Mouse (Mus musculus) 416B (cell line): ENCODE measurements at regions not wholly inside any gene's neighbourhood (a gene's known extent, or its start where the extent isn't known, plus 50 kb on each side); places are given as distances from the start of the nearest gene placed in this dataset.

ENCODE experiments used
- DNase-seq: peaks from one replicate; pipeline ENCODE4 v3.0.0; 2011; ENCODE audit warnings: low read depth

DNA sequence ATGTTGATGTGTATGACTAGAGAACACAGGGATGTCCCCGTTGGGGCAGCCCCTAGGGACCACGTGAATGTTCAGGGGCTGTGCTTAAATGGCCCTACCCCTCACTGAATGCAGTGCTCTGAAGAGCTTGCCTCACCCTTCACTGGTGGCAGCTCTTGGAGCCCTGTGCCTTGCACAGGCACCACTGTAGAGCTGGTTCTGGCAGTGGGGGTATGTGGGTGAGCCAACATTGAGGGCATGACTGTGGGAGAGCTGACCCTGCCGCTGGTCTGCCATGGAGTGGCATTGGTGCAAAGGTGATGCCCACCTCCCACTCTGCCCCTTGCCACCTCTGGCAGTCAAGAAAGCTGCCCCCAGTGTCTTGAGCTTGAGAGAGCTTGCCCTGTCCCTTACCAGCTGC, 69.6 kb upstream of the Tdrd3 start:
- no peak for DNase-seq

DNA sequence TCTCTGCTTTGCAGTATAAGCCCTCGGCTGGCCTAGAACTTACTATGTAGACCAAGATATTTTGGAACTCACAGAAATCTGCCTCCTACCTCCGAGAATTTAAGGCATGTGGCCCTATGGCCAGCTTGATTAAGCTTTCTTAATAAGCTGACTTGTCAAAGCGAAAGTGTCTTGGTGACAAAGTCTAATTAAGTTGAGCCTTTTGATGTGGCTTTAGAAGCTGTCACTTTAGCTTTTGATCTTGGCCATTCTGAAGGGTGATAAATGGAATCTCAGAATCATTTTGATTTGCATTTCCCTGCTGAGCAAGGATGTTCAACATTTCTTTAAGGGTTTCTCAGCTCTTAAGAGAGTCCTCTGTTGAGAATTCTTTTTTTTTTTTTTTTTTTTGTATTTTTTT, 67.6 kb upstream of the Tdrd3 start:
- no peak for DNase-seq

DNA sequence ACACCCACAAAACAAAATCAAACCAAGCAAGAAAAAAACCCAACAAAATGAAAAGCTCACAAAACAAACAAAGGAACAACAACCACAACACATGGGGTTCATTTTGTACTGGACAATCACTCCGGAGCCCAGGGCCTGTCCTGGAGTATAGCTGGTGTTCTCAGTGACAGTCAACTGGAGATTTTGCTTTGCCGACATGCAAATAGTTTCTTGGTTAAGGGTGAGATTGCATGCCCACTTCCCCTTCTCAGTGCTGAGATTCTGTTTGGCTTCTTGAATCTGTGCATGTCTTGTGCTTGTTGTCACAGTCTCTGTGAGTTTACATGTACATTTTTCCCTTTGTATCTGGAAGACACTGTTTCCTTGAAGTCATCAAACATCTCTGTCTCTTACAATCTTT, 50.6 kb upstream of the Tdrd3 start:
- no peak for DNase-seq
